Mouse (Mus musculus): ENCODE measurements around the gene Rnf7. TPM values are rescaled to one million over a fixed set of nuclear protein-coding genes. Genes with fewer than 3 reads are reported as not detected.

The Rnf7 gene
- total RNA-seq, 2 experiments from 2014 or later: 65.8 to 73.1 TPM

GRCm38 (mm10) chr9:96428336-96429046, 50.0 kb downstream of the Rnf7 start:
- peak; percentile 16 to 37 for DNase-seq
- intact Hi-C loops (cut with DNase I): no loop called here

GRCm38 (mm10) chr9:96424027-96424426, 54.4 kb downstream of the Rnf7 start:
- intact Hi-C loops (cut with DNase I): no loop called here
- DNase-seq: no peak

Other genes with a start within 250 kb of the Rnf7 start
- gene Atp1b3, start 114.2 kb downstream of the Rnf7 start, total RNA-seq (2021): 10 to 100 TPM; 70.8 to 72.2 TPM
- gene Gm28729, start 46.6 kb upstream of the Rnf7 start, total RNA-seq (2021): not detected
- gene Rasa2, start 152.9 kb upstream of the Rnf7 start, total RNA-seq (2021): 1 to 10 TPM; 8.5 to 8.9 TPM